Mouse (Mus musculus): ENCODE measurements around the gene Olfr837.

DNA sequence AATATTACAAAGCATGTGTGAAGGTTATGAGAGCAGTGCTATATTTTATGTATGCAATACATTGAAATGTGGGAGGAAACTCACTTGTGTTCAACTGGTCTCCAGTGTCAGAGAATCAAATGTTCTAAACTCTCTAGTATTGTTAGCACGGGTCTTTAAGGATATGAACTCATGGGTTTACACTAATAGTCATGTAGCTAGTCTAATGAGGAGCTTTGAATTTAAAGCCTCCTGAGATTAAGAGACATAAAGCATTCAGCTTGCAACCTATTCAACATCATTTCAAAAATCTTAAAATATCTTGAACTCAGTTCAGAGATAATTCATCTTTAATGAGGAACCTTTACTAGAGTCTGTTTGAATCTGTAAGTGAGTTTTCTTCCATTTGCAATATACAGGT lies at the start of gene Olfr837:
- TF ChIP-seq CTCF (IDR thresholded peaks at IDR 0.05; ENCODE audit: low read depth, low read length): no peak
- no peak for TF ChIP-seq POLR2A (IDR thresholded peaks at IDR 0.05; ENCODE audit: insufficient read depth, low read length)

Data from ES-Bruce4 (cell line).